Mouse (Mus musculus) WW6 (cell line): ENCODE measurements around the gene Fosb.
"Not testable (repeated sequence)": the region's sequence is repeated elsewhere in the genome, so short reads cannot be mapped to it uniquely, and the experiment has no call there.

Source experiments
- DNase-seq: peaks from one replicate; pipeline ENCODE4 v3.0.0-alpha.2; 2013; ENCODE audit warnings: low read depth, low spot score

The Fosb gene

GRCm38 (mm10) chr7:19281680-19282304, 28.1 kb downstream of the Fosb start:
- not testable (repeated sequence) for DNase-seq

- no peak for DNase-seq
These were observed 30.2 kb downstream of the Fosb start, which contains the start of gene Ppm1n for GRCm38 (mm10) chr7:19279581-19280114. Gene Ppm1n (minus strand): TSS chr7:19280064.

- DNase-seq = no peak
These were observed 30.8 kb downstream of the Fosb start for GRCm38 (mm10) chr7:19279052-19279451.

- no peak for DNase-seq
These were observed 33.6 kb downstream of the Fosb start for GRCm38 (mm10) chr7:19276253-19276652.

GRCm38 (mm10) chr7:19272173-19272764, 37.6 kb downstream of the Fosb start:
- DNase-seq = no peak

- DNase-seq = peak; percentile 69
These were observed 38.3 kb downstream of the Fosb start, which contains the start of gene Vasp for GRCm38 (mm10) chr7:19271238-19272172. Gene Vasp (minus strand): TSS chr7:19271817.

GRCm38 (mm10) chr7:19270509-19271237, 39.2 kb downstream of the Fosb start:
- no peak for DNase-seq

- DNase-seq = no peak
These were observed 40.0 kb downstream of the Fosb start for GRCm38 (mm10) chr7:19269721-19270441.

GRCm38 (mm10) chr7:19268993-19269681, 40.7 kb downstream of the Fosb start:
- DNase-seq = no peak

- DNase-seq = no peak
These were observed 42.8 kb downstream of the Fosb start for GRCm38 (mm10) chr7:19267051-19267450.

- no peak for DNase-seq
These were observed 43.7 kb downstream of the Fosb start for GRCm38 (mm10) chr7:19265928-19266822.

GRCm38 (mm10) chr7:19265147-19265546, 44.7 kb downstream of the Fosb start:
- no peak for DNase-seq

- DNase-seq = no peak
These were observed 51.5 kb downstream of the Fosb start for GRCm38 (mm10) chr7:19258336-19258735.

- peak; percentile 90 for DNase-seq
These were observed 52.3 kb downstream of the Fosb start for GRCm38 (mm10) chr7:19257390-19258022.

- no peak for DNase-seq
These were observed 53.3 kb downstream of the Fosb start for GRCm38 (mm10) chr7:19256567-19256966.

- no peak for DNase-seq
These were observed 54.5 kb downstream of the Fosb start for GRCm38 (mm10) chr7:19255395-19255794.

- DNase-seq = no peak
These were observed 56.4 kb downstream of the Fosb start for GRCm38 (mm10) chr7:19253437-19253836.
